Mouse (Mus musculus) liver, embryonic 11.5 days (tissue): ENCODE results near the gene Bptf. TPM values are rescaled to one million over a fixed set of nuclear protein-coding genes. Genes with fewer than 3 reads are reported as not detected.

Experiments used
- ATAC-seq: fragments of 200-750 bp; cut with Nextera tagmentation; replicated peaks from 2 replicates; pipeline ENCODE4 v1.8.0; 2017; ENCODE audit warnings: moderate number of reproducible peaks, mild to moderate bottlenecking, moderate TSS enrichment, moderate library complexity; ENCODE audit not compliant: low FRiP score
- DNase-seq: peaks from one replicate; pipeline ENCODE4 v3.0.0-alpha.2; 2017; ENCODE audit warnings: low spot score
- H3K27ac ChIP-seq: fragments of 300-500 bp; sonication (generic); 2 replicates; pipeline ENCODE4 v1.5.1; 2014; ENCODE audit warnings: mild to moderate bottlenecking, low read depth, low read length, control low read depth
- H3K27me3 ChIP-seq: fragments of 300-500 bp; sonication (generic); replicated peaks from 2 replicates; pipeline ENCODE4 v1.6.1; 2014; ENCODE audit warnings: low read length, mixed read lengths; ENCODE audit not compliant: control insufficient read depth, insufficient read depth
- H3K36me3 ChIP-seq: fragments of 300-500 bp; sonication (generic); 2 replicates; pipeline ENCODE4 v1.6.1; 2014; ENCODE audit warnings: mild to moderate bottlenecking, low read length, moderate library complexity, mixed read lengths; ENCODE audit not compliant: control insufficient read depth, insufficient read depth
- H3K4me1 ChIP-seq: fragments of 300-500 bp; sonication (generic); replicated peaks from 2 replicates; pipeline ENCODE4 v1.6.1; 2014; ENCODE audit warnings: low read length, mixed read lengths; ENCODE audit not compliant: control insufficient read depth, insufficient read depth
- H3K4me2 ChIP-seq: fragments of 300-500 bp; sonication (generic); 2 replicates; pipeline ENCODE4 v1.6.1; 2014; ENCODE audit warnings: mild to moderate bottlenecking, control low read depth, moderate library complexity
- H3K4me3 ChIP-seq: fragments of 300-500 bp; sonication (generic); 2 replicates; pipeline ENCODE4 v1.5.1; 2014; ENCODE audit warnings: low read depth, low read length, control low read depth
- H3K9ac ChIP-seq: fragments of 300-500 bp; sonication (generic); 2 replicates; pipeline ENCODE4 v1.6.1; 2014; ENCODE audit warnings: low read depth, low read length, control low read depth
- H3K9me3 ChIP-seq: fragments of 300-500 bp; sonication (generic); 2 replicates; pipeline ENCODE4 v1.6.1; 2016; ENCODE audit warnings: low read length, inconsistent platforms, mixed read lengths; ENCODE audit not compliant: control insufficient read depth
- WGBS: fragments of 180-500 bp; shearing (Covaris S2); extraction: QIAGEN DNeasy Blood & Tissue Kit; methylation state at CpG from one replicate; pipeline ENCODE4 v1.1.7; 2014; 5-methylcytosine and 5-hydroxymethylcytosine counted together
- polyA plus RNA-seq: library from polyadenylated mRNA; unstranded; fragments of >200 nt; fragmentation: Nextera tagmentation; extraction: Ambion mirVana; gene quantifications from 2 replicates; pipeline ENCODE4 v1.2.1, GENCODE M21; 2014

Bptf gene
- polyA plus RNA-seq, 1 experiment from 2014 or later, result 27.9 TPM

GRCm38 (mm10) chr11:107108892-107109291, 23.0 kb downstream of the Bptf start:
- Histone ChIP-seq H3K4me1 (peaks cover 6% of the 10 kb centered on the region), H3K9me3 (no peaks in the 10 kb centered on the region), H3K4me2 (no peak overlapping the region), H3K9ac (no peak overlapping the region), H3K27me3 (no peaks in the 10 kb centered on the region), H3K36me3 (peaks cover 13% of the 10 kb centered on the region), H3K27ac (no peak overlapping the region), H3K4me3 (no peak overlapping the region)
- no peak for ATAC-seq
- 92% methylated on average over 2 of the region's 2 CpGs for WGBS
- DNase-seq, result no peak

GRCm38 (mm10) chr11:107107725-107108078, 24.2 kb downstream of the Bptf start:
- Histone ChIP-seq H3K4me2 (no peak overlapping the region), H3K27me3 (no peaks in the 10 kb centered on the region), H3K4me1 (peaks cover 15% of the 10 kb centered on the region), H3K9me3 (no peaks in the 10 kb centered on the region), H3K36me3 (peaks cover 13% of the 10 kb centered on the region), H3K27ac (no peak overlapping the region), H3K9ac (no peak overlapping the region), H3K4me3 (no peak overlapping the region)
- DNase-seq (no peak), ATAC-seq (no peak)
- WGBS, result 77% methylated on average over 4 of the region's 4 CpGs

DNA sequence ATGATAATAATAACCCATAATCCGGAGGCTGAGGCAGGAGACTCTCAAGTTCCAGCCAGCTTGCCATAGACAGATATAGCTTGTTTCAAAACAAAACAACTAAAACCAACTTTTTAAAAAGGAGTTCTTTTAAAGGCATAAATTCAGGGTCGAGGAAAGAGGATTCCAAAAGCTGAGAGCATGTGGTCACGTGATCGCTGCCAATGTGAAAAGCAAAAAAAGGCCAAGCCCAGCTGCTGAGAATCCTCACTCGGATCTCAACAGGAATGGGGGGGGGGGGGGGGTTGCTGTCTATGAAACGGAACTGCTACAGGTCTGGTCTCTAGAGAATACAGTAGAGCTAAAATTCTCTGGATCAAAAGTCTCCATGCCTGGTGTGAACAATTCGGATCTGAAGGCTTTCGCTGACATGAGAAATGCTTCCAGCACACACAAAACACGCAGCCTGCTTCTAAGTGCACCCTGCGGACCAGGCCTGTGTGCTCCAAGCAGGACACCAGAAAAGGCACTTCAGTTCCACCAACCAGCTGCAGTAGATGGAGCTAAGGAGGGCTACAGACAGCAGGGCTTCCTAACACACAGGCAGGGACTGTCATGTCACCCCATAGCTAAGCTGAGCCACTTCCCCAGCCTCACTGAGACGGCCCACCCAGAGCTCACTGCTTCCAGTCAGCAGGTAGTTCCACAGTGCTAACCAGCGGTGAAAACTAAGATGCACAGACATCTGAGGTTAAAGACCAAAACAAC, 24.8 kb downstream of the Bptf start:
- Histone ChIP-seq H3K27me3 (no peaks in the 10 kb centered on the region), H3K9me3 (no peaks in the 10 kb centered on the region), H3K9ac (no peak overlapping the region), H3K4me3 (no peak overlapping the region), H3K36me3 (peaks cover 13% of the 10 kb centered on the region), H3K27ac (no peak overlapping the region), H3K4me1 (peaks cover 18% of the 10 kb centered on the region), H3K4me2 (no peak overlapping the region)
- DNase-seq (no peak), ATAC-seq (no peak)
- WGBS, result 78% methylated on average over 12 of the region's 12 CpGs

GRCm38 (mm10) chr11:107106461-107106860, 25.5 kb downstream of the Bptf start:
- H3K4me1 ChIP-seq, result peaks cover 18% of the 10 kb centered on the region
- no peak overlapping the region for H3K9ac ChIP-seq
- H3K27ac ChIP-seq, result no peak overlapping the region
- no peaks in the 10 kb centered on the region for H3K27me3 ChIP-seq
- ATAC-seq (no peak), DNase-seq (no peak)
- no peak overlapping the region for H3K4me2 ChIP-seq
- no peaks in the 10 kb centered on the region for H3K9me3 ChIP-seq
- 83% methylated on average over 8 of the region's 8 CpGs for WGBS
- H3K4me3 ChIP-seq, result no peak overlapping the region
- peaks cover 12% of the 10 kb centered on the region for H3K36me3 ChIP-seq

GRCm38 (mm10) chr11:107105227-107105626, 26.7 kb downstream of the Bptf start:
- no peak overlapping the region for H3K4me3 ChIP-seq
- H3K9me3 ChIP-seq, result no peaks in the 10 kb centered on the region
- no peak overlapping the region for H3K9ac ChIP-seq
- WGBS, result 54% methylated on average over 5 of the region's 5 CpGs
- peaks cover 18% of the 10 kb centered on the region for H3K4me1 ChIP-seq
- ATAC-seq (no peak), DNase-seq (peak; percentile 68)
- no peaks in the 10 kb centered on the region for H3K27me3 ChIP-seq
- no peak overlapping the region for H3K27ac ChIP-seq
- peaks cover 2% of the 10 kb centered on the region for H3K36me3 ChIP-seq
- H3K4me2 ChIP-seq, result no peak overlapping the region

- no peak overlapping the region for H3K4me2 ChIP-seq
- H3K27me3 ChIP-seq, result no peaks in the 10 kb centered on the region
- peaks cover 7% of the 10 kb centered on the region; the same call in 1 of the 2 replicates for H3K36me3 ChIP-seq
- DNase-seq (no peak), ATAC-seq (no peak)
- WGBS, result 78% methylated on average over 2 of the region's 2 CpGs
- H3K27ac ChIP-seq, result no peak overlapping the region
- H3K4me3 ChIP-seq, result no peak overlapping the region
- no peaks in the 10 kb centered on the region for H3K9me3 ChIP-seq
- H3K4me1 ChIP-seq, result peaks cover 18% of the 10 kb centered on the region
- H3K9ac ChIP-seq, result no peak overlapping the region
Measured at GRCm38 (mm10) chr11:107103736-107104135, 28.2 kb downstream of the Bptf start.

GRCm38 (mm10) chr11:107103224-107103589, 28.7 kb downstream of the Bptf start:
- Histone ChIP-seq H3K4me2 (no peak overlapping the region), H3K36me3 (peaks cover 10% of the 10 kb centered on the region; the same call in 1 of the 2 replicates), H3K4me3 (no peak overlapping the region), H3K4me1 (peaks cover 18% of the 10 kb centered on the region), H3K9me3 (no peaks in the 10 kb centered on the region), H3K27ac (no peak overlapping the region), H3K27me3 (no peaks in the 10 kb centered on the region), H3K9ac (peak overlapping the region; percentile 22; the same call in 1 of the 2 replicates)
- ATAC-seq (no peak), DNase-seq (no peak)
- WGBS, result 58% methylated on average over 2 of the region's 2 CpGs

DNA sequence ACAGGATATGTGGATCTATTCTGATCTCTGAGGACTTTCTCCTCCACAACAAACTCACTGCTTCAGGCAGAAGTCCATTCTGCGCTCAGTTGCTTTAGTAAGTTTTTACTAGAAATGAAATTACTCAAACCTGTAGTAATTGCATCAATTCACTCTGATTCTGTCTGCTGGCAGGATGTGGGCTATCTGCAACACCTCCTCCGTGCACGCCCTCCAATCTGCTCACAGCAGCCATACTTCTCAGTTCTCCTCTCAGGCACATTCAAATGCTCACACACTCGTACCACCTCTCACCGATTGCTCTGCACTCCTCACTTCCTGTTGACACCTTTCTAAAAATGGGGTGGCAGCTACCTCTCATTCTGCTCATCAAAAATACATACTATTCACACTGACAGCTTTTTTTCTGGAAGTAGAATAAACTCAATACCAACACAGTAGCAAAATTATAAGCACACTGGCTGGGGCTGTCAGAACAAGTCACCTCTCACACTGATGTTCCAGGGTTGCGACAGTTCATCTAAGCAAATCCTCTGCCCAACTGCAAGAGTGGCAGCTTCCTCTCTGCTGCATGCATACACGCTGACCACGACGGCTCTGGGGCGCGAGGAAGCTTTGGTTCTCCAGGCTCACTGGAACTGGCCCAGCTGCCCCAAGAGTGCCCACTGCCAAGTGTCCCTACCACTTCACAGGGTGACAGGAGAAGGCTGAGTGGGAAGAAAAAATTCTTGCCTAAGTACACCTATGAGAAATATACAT, 29.3 kb downstream of the Bptf start:
- peaks cover 18% of the 10 kb centered on the region for H3K4me1 ChIP-seq
- no peak overlapping the region for H3K4me3 ChIP-seq
- ATAC-seq (no peak), DNase-seq (no peak)
- peak overlapping the region; percentile 22; the same call in 1 of the 2 replicates for H3K9ac ChIP-seq
- 61% methylated on average over 11 of the region's 11 CpGs for WGBS
- H3K4me2 ChIP-seq, result no peak overlapping the region
- no peaks in the 10 kb centered on the region for H3K27me3 ChIP-seq
- peaks cover 14% of the 10 kb centered on the region; the same call in 1 of the 2 replicates for H3K36me3 ChIP-seq
- H3K9me3 ChIP-seq, result no peaks in the 10 kb centered on the region
- no peak overlapping the region for H3K27ac ChIP-seq
